Mouse (Mus musculus) testis, adult 2 months (tissue): ENCODE data around the gene Psmd1.

Experiments
- CTCF ChIP-seq: fragments of 200-500 bp; IDR thresholded peaks from 2 replicates; pipeline ENCODE4 v1.5.1; 2012; ENCODE audit warnings: low read depth, mild to moderate bottlenecking, inconsistent platforms, low read length, moderate library complexity; ENCODE audit not compliant: control insufficient read depth, insufficient read depth, insufficient replicate concordance
- POLR2A ChIP-seq: fragments of 200-500 bp; IDR thresholded peaks from 2 replicates; pipeline ENCODE4 v1.6.1; 2012; ENCODE audit warnings: low read depth, mild to moderate bottlenecking, inconsistent platforms, low read length, moderate library complexity; ENCODE audit not compliant: control insufficient read depth

- TF ChIP-seq POLR2A (no peak), CTCF (no peak)
These were observed 110.4 kb downstream of the Psmd1 start for GRCm38 (mm10) chr1:86174602-86175001.
